Comparison of ENCODE assay signal across 9 mouse cellular contexts in the genomic region with DNA sequence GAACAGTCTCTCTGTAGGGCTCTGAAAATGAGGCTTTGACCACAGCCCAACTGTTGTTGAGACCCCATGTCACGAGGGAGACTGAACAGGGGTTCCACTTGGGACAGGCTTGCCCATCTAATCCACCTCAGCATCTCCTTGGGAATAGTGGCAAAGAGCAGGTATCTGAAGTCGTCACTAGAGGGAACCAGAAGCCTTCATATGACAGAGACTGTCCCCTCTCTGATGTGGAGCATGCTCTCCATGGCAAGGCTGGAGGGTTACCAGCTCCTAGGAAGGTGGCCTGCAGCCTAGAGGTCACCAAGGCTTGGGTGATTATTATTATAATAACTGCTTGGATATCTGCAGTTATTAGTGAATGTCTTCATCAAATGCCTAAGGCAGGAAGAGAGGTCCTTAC.
A peak's percentile ranks its signal among the peaks of the same experiment; 100 is the strongest.
DNase-seq lines count a peak whose midpoint lies in the region; ATAC-seq lines count a peak whose summit lies in the region.
"Had no signal": no experiment of that assay in that cellular context is flagged by ENCODE, and none has a peak within 500 bp of the region (broad histone marks: within the 10 kb centered on the region; RNA-seq: fewer than 3 reads in every experiment).

No protein-coding gene starts in this region.

- 22% methylated on average over 2 of the region's 2 CpGs for WGBS in forebrain, embryonic 13.5 days
- WGBS in kidney, embryonic 14.5 days, result 25% methylated on average over 2 of the region's 2 CpGs
- 19% methylated on average over 2 of the region's 2 CpGs for WGBS in midbrain, embryonic 11.5 days

- ATAC-seq in forebrain, embryonic 13.5 days, result peak; percentile 75
- ATAC-seq in kidney, embryonic 14.5 days (ENCODE audit: low FRiP score, low TSS enrichment), result peak; percentile 58; the same call in 1 of the 2 replicates
- ATAC-seq in midbrain, embryonic 11.5 days (ENCODE audit: low FRiP score), result peak; percentile 60

- no peak overlapping the region for H3K4me2 ChIP-seq in forebrain, embryonic 13.5 days
- no peak overlapping the region for H3K4me2 ChIP-seq in kidney, embryonic 14.5 days (replicated peaks; ENCODE audit: low read depth, low read length)
- no peak overlapping the region for H3K4me2 ChIP-seq in midbrain, embryonic 11.5 days

- H3K27me3 ChIP-seq in forebrain, embryonic 13.5 days, result no peaks in the 10 kb centered on the region
- no peaks in the 10 kb centered on the region for H3K27me3 ChIP-seq in kidney, embryonic 14.5 days (ENCODE audit: control insufficient read depth, insufficient read depth, low read length)
- no peaks in the 10 kb centered on the region for H3K27me3 ChIP-seq in midbrain, embryonic 11.5 days (ENCODE audit: control insufficient read depth, insufficient read depth, low read length)

- no peak overlapping the region for H3K4me3 ChIP-seq in forebrain, embryonic 13.5 days
- no peak overlapping the region for H3K4me3 ChIP-seq in kidney, embryonic 14.5 days (ENCODE audit: low read length)
- H3K4me3 ChIP-seq in midbrain, embryonic 11.5 days (ENCODE audit: low read depth, low read length), result no peak overlapping the region

- peaks cover 12% of the 10 kb centered on the region for H3K4me1 ChIP-seq in forebrain, embryonic 13.5 days
- H3K4me1 ChIP-seq in kidney, embryonic 14.5 days (ENCODE audit: control insufficient read depth, insufficient read depth, low read length), result peaks cover 21% of the 10 kb centered on the region
- peaks cover 5% of the 10 kb centered on the region; the same call in 1 of the 2 replicates for H3K4me1 ChIP-seq in midbrain, embryonic 11.5 days (ENCODE audit: control insufficient read depth, insufficient read depth, low read length)

- H3K9ac ChIP-seq in forebrain, embryonic 13.5 days, result no peak overlapping the region
- H3K9ac ChIP-seq in kidney, embryonic 14.5 days (ENCODE audit: low read depth, low read length), result no peak overlapping the region
- no peak overlapping the region for H3K9ac ChIP-seq in midbrain, embryonic 11.5 days (ENCODE audit: low read length)

- H3K36me3 ChIP-seq in forebrain, embryonic 13.5 days (ENCODE audit: poor library complexity, severe bottlenecking), result no peaks in the 10 kb centered on the region
- H3K36me3 ChIP-seq in kidney, embryonic 14.5 days (ENCODE audit: control insufficient read depth, insufficient read depth, low read length), result no peaks in the 10 kb centered on the region
- no peaks in the 10 kb centered on the region for H3K36me3 ChIP-seq in midbrain, embryonic 11.5 days (ENCODE audit: control insufficient read depth, insufficient read depth, low read length)
- H3K36me3 ChIP-seq: G1E had no signal

- H3K27ac ChIP-seq in forebrain, embryonic 13.5 days, result no peak overlapping the region
- no peak overlapping the region for H3K27ac ChIP-seq in kidney, embryonic 14.5 days (ENCODE audit: low read depth, low read length)
- no peak overlapping the region for H3K27ac ChIP-seq in midbrain, embryonic 11.5 days (ENCODE audit: low read depth, low read length)

- peak; percentile 72 for DNase-seq in gastrocnemius, adult 18-20 months (ENCODE audit: low spot score)
- no peak for DNase-seq in gastrocnemius, postnatal 4 days (ENCODE audit: low spot score in 2 of 2)
- peak; percentile 22 to 39 for DNase-seq in urinary bladder, adult 18-20 months (ENCODE audit: low spot score in 2 of 2)
- no peak for DNase-seq in urinary bladder, postnatal 4 days (ENCODE audit: low spot score in 2 of 2)
- DNase-seq in midbrain, embryonic 11.5 days (ENCODE audit: low spot score, missing footprints), result no peak
- DNase-seq in ovary, postnatal 36 days (ENCODE audit: low spot score), result no peak

- no peaks in the 10 kb centered on the region for H3K9me3 ChIP-seq in forebrain, embryonic 13.5 days (replicated peaks)
- H3K9me3 ChIP-seq in kidney, embryonic 14.5 days (ENCODE audit: control insufficient read depth, low read length), result no peaks in the 10 kb centered on the region
- H3K9me3 ChIP-seq in midbrain, embryonic 11.5 days (ENCODE audit: control insufficient read depth, low read length), result no peaks in the 10 kb centered on the region

Comparison
In these comparisons a context has a peak if more than half of its experiments do, and no peak if none do; other contexts are left out.
1. DNase-seq: peak in gastrocnemius, adult 18-20 months (single experiment) and urinary bladder, adult 18-20 months (2 of 2); none in gastrocnemius, postnatal 4 days (0 of 2), urinary bladder, postnatal 4 days (0 of 2), midbrain, embryonic 11.5 days (single experiment) and ovary, postnatal 36 days (single experiment).
2. Peak in every context shown above with its lines, with median percentiles within 50 percentile points of each other: ATAC-seq.